Mouse (Mus musculus): ENCODE data around the gene Chil4.

DNA sequence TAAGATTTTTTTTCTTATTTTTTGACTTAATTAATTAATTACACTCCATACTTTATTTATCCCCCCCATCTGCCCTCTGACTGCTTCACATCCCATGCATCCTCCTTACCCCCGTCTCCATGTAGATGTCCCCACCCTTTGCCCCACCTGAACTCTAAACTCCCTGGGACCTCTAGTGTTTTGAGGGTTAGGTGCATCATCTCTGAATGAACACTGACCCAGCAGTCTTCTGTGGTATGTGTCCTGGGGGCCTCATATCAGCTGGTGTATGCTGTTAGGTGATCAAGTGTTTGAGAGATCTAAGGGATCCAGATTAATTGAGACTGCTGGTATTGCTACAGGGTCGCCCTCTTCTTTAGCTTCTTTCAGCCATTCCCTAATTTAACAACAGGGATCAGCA is 31.3 kb downstream of the Chil4 start:
- TF ChIP-seq CTCF (IDR thresholded peaks at IDR 0.05; ENCODE audit: borderline replicate concordance, control insufficient read depth, extremely low read depth, insufficient read depth, low read length, poor library complexity) (no peak), POLR2A (IDR thresholded peaks at IDR 0.05; ENCODE audit: control insufficient read depth, extremely low read depth, insufficient read depth, low read length, poor library complexity) (no peak)
